In genomic region chr4:58994762-58995161, GRCm38 (mm10) we compare ENCODE assay signal across 10 mouse cellular contexts. TPM values are rescaled to one million over a fixed set of nuclear protein-coding genes. Genes with fewer than 3 reads are reported as not detected.
DNase-seq lines count a peak whose midpoint lies in the region; ATAC-seq and TF ChIP-seq lines count a peak whose summit lies in the region.
"Had no signal": no experiment of that assay in that cellular context is flagged by ENCODE, and none has a peak within 500 bp of the region (broad histone marks: within the 10 kb centered on the region; RNA-seq: fewer than 3 reads in every experiment).

Gene Dnajc25 (plus strand): TSS chr4:58995062.

- H3K27me3 ChIP-seq in intestine, embryonic 14.5 days (replicated peaks; ENCODE audit: control insufficient read depth, insufficient read depth, low read length) = no peaks in the 10 kb centered on the region
- H3K27me3 ChIP-seq in intestine, embryonic 16.5 days (replicated peaks; ENCODE audit: control insufficient read depth, insufficient read depth, low read length) = no peaks in the 10 kb centered on the region
- no peaks in the 10 kb centered on the region for H3K27me3 ChIP-seq in limb, embryonic 14.5 days (ENCODE audit: control insufficient read depth, insufficient read depth, low read length)

- H3K4me2 ChIP-seq in intestine, embryonic 14.5 days (ENCODE audit: low read length) = no peak within 1 kb of the TSS
- no peak within 1 kb of the TSS for H3K4me2 ChIP-seq in intestine, embryonic 16.5 days (ENCODE audit: low read depth, low read length)
- H3K4me2 ChIP-seq in limb, embryonic 14.5 days (replicated peaks; ENCODE audit: low read depth, low read length, severe bottlenecking) = no peak within 1 kb of the TSS

- H3K36me3 ChIP-seq in intestine, embryonic 14.5 days (ENCODE audit: control insufficient read depth, insufficient read depth, low read length) = no peaks in the 10 kb centered on the region
- no peaks in the 10 kb centered on the region for H3K36me3 ChIP-seq in intestine, embryonic 16.5 days (ENCODE audit: control insufficient read depth, insufficient read depth, low read length)
- H3K36me3 ChIP-seq in limb, embryonic 14.5 days (ENCODE audit: control insufficient read depth, insufficient read depth, low read length) = no peaks in the 10 kb centered on the region

- no peak for DNase-seq in intestine, embryonic 14.5 days (ENCODE audit: low spot score)
- DNase-seq in adrenal gland, adult 18-20 months (ENCODE audit: low spot score in 2 of 2) = no peak
- DNase-seq in limb, embryonic 14.5 days (ENCODE audit: low spot score) = no peak
- DNase-seq in thymus, postnatal 4 days = no peak
- DNase-seq in cerebellum, adult 11 months = no peak
- DNase-seq in thymus, postnatal 10 days (ENCODE audit: low spot score in 2 of 2) = no peak

- no peak within 1 kb of the TSS for H3K4me3 ChIP-seq in intestine, embryonic 14.5 days (ENCODE audit: low read depth, low read length)
- no peak within 1 kb of the TSS for H3K4me3 ChIP-seq in intestine, embryonic 16.5 days (ENCODE audit: low read length)
- no peak within 1 kb of the TSS for H3K4me3 ChIP-seq in limb, embryonic 14.5 days (replicated peaks; ENCODE audit: low read length)
- H3K4me3 ChIP-seq: megakaryocyte, embryonic 14.5 days had no signal

- TF ChIP-seq POLR2A in limb, embryonic 14.5 days (IDR thresholded peaks at IDR 0.05; ENCODE audit: borderline replicate concordance, extremely low read depth, insufficient read depth, insufficient read length) = no peak

- 67% methylated on average over 4 of the region's 4 CpGs for WGBS in intestine, embryonic 14.5 days
- WGBS in intestine, embryonic 16.5 days = 57% methylated on average over 4 of the region's 4 CpGs
- WGBS in limb, embryonic 14.5 days = 86% methylated on average over 4 of the region's 4 CpGs

- H3K4me1 ChIP-seq in intestine, embryonic 14.5 days (replicated peaks; ENCODE audit: control insufficient read depth, insufficient read depth, low read length) = no peaks in the 10 kb centered on the region
- H3K4me1 ChIP-seq in intestine, embryonic 16.5 days (ENCODE audit: control insufficient read depth, insufficient read depth, low read length) = peaks cover 9% of the 10 kb centered on the region
- H3K4me1 ChIP-seq in limb, embryonic 14.5 days (ENCODE audit: control insufficient read depth, insufficient read depth, low read length) = no peaks in the 10 kb centered on the region

- H3K9me3 ChIP-seq in intestine, embryonic 14.5 days (ENCODE audit: control insufficient read depth, low read length) = no peaks in the 10 kb centered on the region
- H3K9me3 ChIP-seq in intestine, embryonic 16.5 days (ENCODE audit: control insufficient read depth, low read length) = no peaks in the 10 kb centered on the region
- H3K9me3 ChIP-seq in limb, embryonic 14.5 days (ENCODE audit: control insufficient read depth, low read length) = no peaks in the 10 kb centered on the region
- H3K9me3 ChIP-seq: megakaryocyte, embryonic 14.5 days had no signal

- no peak within 1 kb of the TSS for H3K9ac ChIP-seq in intestine, embryonic 14.5 days (ENCODE audit: low read length)
- no peak within 1 kb of the TSS for H3K9ac ChIP-seq in intestine, embryonic 16.5 days (ENCODE audit: low read depth, low read length)
- no peak within 1 kb of the TSS for H3K9ac ChIP-seq in limb, embryonic 14.5 days (ENCODE audit: low read depth, low read length, severe bottlenecking)

- no peak within 1 kb of the TSS for H3K27ac ChIP-seq in intestine, embryonic 14.5 days (ENCODE audit: low read depth)
- no peak within 1 kb of the TSS for H3K27ac ChIP-seq in intestine, embryonic 16.5 days (ENCODE audit: low read length)
- no peak within 1 kb of the TSS for H3K27ac ChIP-seq in limb, embryonic 14.5 days (replicated peaks; ENCODE audit: low read depth, low read length)

- ATAC-seq in intestine, embryonic 14.5 days (replicated peaks; ENCODE audit: low FRiP score, low TSS enrichment, low read depth) = no peak
- ATAC-seq in intestine, embryonic 16.5 days = no peak
- no peak for ATAC-seq in granulocyte monocyte progenitor cell, adult 5-6 weeks (replicated peaks; ENCODE audit: poor library complexity, severe bottlenecking)
- no peak for ATAC-seq in limb, embryonic 14.5 days (ENCODE audit: low FRiP score, low read depth)
- ATAC-seq: activated CD4-positive, CD25-positive, alpha-beta regulatory T cell, adult 4 months had no signal

RNA-seq across cellular contexts. Expression of gene Dnajc25, which starts in this region (rescaled TPM):
- polyA plus RNA-seq in intestine, embryonic 14.5 days (2014; fragmentation: Nextera tagmentation; extraction: Ambion mirVana) = 8.7 and 11.6 TPM in 2 replicates
- 5.6 and 8.3 TPM in 2 replicates for polyA plus RNA-seq in intestine, embryonic 16.5 days (2015; fragmentation: Nextera tagmentation; extraction: Ambion mirVana)
- total RNA-seq in adrenal gland, adult 18-20 months (2021) = 10 to 100 TPM; 14.0 to 14.1 TPM
- total RNA-seq in granulocyte monocyte progenitor cell, adult 5-6 weeks (2014; fragmentation: Nextera tagmentation) = 12.9 and 13.8 TPM in 2 replicates
- total RNA-seq in granulocyte monocyte progenitor cell, adult 5-6 weeks (2017) = 32.7 and 42.5 TPM in 2 replicates
- polyA plus RNA-seq in limb, embryonic 14.5 days (2012; rRNA removed) = 10.1 and 10.7 TPM in 2 replicates
- polyA plus RNA-seq in limb, embryonic 14.5 days (2014; fragmentation: Nextera tagmentation; extraction: Ambion mirVana) = 18.3 and 20.8 TPM in 2 replicates
